Mouse (Mus musculus) colon, adult 2 months (tissue): Measurements from ENCODE around the gene Gm14496. TPM values are rescaled to one million over a fixed set of nuclear protein-coding genes. Genes with fewer than 3 reads are reported as not detected.

Source experiments
- polyA plus RNA-seq: library from polyadenylated mRNA; depleted of rRNA; stranded (reverse); fragments of >200 nt; gene quantifications from 2 replicates; pipeline ENCODE4 v1.2.3, GENCODE M21; 2012; rRNA removed

Gm14496 gene
- polyA plus RNA-seq: not detected in 2 replicates

GRCm38 (mm10) chr2:181990829-181991228 lies at the start of gene Gm14496:
Gene Gm14496 (plus strand): TSS chr2:181991129.

Other genes starting within 250 kb of the Gm14496 start
- 1.3 and 1.4 TPM in 2 replicates for gene Myt1, start 227.8 kb upstream of the Gm14496 start, polyA plus RNA-seq
- gene Pcmtd2, start 153.3 kb upstream of the Gm14496 start, polyA plus RNA-seq: 16.3 and 19.0 TPM in 2 replicates
- 3.5 and 3.9 TPM in 2 replicates for gene Polr3k, start 126.8 kb upstream of the Gm14496 start, polyA plus RNA-seq